Mouse (Mus musculus) heart, embryonic 14.5 days (tissue): ENCODE data around the gene Dusp12. TPM values are rescaled to one million over a fixed set of nuclear protein-coding genes. Genes with fewer than 3 reads are reported as not detected.
A peak's percentile ranks its signal among the peaks of the same experiment; 100 is the strongest.

Experiments used
- ATAC-seq: fragments of 200-750 bp; cut with Nextera tagmentation; 2 replicates; pipeline ENCODE4 v1.8.0; 2017; ENCODE audit warnings: low read depth, moderate TSS enrichment; ENCODE audit not compliant: insufficient number of reproducible peaks, insufficient read depth, low FRiP score
- H3K27ac ChIP-seq, 2 experiments: fragments of 200-500 bp in 1 of 2; fragments of 300-500 bp in 1 of 2; sonication (generic) in 1 of 2; replicated peaks in 1 of 2; 2 replicates each; pipeline ENCODE4 v1.5.1; 2012 to 2014; ENCODE audit warnings: low read depth in 2 of 2, low read length in 2 of 2, control low read depth in 1 of 2, mild to moderate bottlenecking in 1 of 2, mixed read lengths in 1 of 2; ENCODE audit not compliant: control insufficient read depth in 1 of 2, insufficient read depth in 1 of 2
- H3K27me3 ChIP-seq: fragments of 300-500 bp; sonication (generic); 2 replicates; pipeline ENCODE4 v1.6.1; 2014; ENCODE audit warnings: mild to moderate bottlenecking, low read length, control low read depth; ENCODE audit not compliant: control insufficient read depth, insufficient read depth
- H3K36me3 ChIP-seq: fragments of 300-500 bp; sonication (generic); 2 replicates; pipeline ENCODE4 v1.6.1; 2014; ENCODE audit warnings: mild to moderate bottlenecking, control low read depth, low read length, mixed read lengths; ENCODE audit not compliant: control insufficient read depth, insufficient read depth
- H3K4me1 ChIP-seq, 2 experiments: fragments of 200-500 bp in 1 of 2; fragments of 300-500 bp in 1 of 2; sonication (generic) in 1 of 2; 2 replicates each; pipeline ENCODE4 v1.6.1; 2012 to 2014; ENCODE audit warnings: low read length in 2 of 2, control low read depth in 1 of 2, mixed read lengths in 1 of 2; ENCODE audit not compliant: control insufficient read depth in 2 of 2, insufficient read depth in 2 of 2
- H3K4me2 ChIP-seq: fragments of 300-500 bp; sonication (generic); 2 replicates; pipeline ENCODE4 v1.6.1; 2014; ENCODE audit warnings: mild to moderate bottlenecking, low read length
- H3K4me3 ChIP-seq, 2 experiments: fragments of 200-500 bp in 1 of 2; fragments of 300-500 bp in 1 of 2; sonication (generic) in 1 of 2; 2 replicates each; pipeline ENCODE4 v1.5.1; 2012 to 2014; ENCODE audit warnings: low read length in 2 of 2, mild to moderate bottlenecking in 2 of 2, control low read depth in 1 of 2, low read depth in 1 of 2, moderate library complexity in 1 of 2; ENCODE audit not compliant: control insufficient read depth in 1 of 2, insufficient read depth in 1 of 2
- H3K9ac ChIP-seq: fragments of 300-500 bp; sonication (generic); 2 replicates; pipeline ENCODE4 v1.6.1; 2014; ENCODE audit warnings: mild to moderate bottlenecking, low read length
- H3K9me3 ChIP-seq: fragments of 300-500 bp; sonication (generic); 2 replicates; pipeline ENCODE4 v1.6.1; 2016; ENCODE audit warnings: low read length, control low read depth; ENCODE audit not compliant: control insufficient read depth
- WGBS: fragments of 180-500 bp; shearing (Covaris S2); extraction: QIAGEN DNeasy Blood & Tissue Kit; methylation state at CpG from one replicate; pipeline ENCODE4 v1.1.7; 2014; 5-methylcytosine and 5-hydroxymethylcytosine counted together
- polyA plus RNA-seq: library from polyadenylated mRNA; unstranded; fragments of >200 nt; fragmentation: Nextera tagmentation; extraction: Ambion mirVana; gene quantifications from 2 replicates; pipeline ENCODE4 v1.2.1, GENCODE M21; 2014

The Dusp12 gene
- polyA plus RNA-seq, 1 experiment from 2014 or later: 27.5 TPM

DNA sequence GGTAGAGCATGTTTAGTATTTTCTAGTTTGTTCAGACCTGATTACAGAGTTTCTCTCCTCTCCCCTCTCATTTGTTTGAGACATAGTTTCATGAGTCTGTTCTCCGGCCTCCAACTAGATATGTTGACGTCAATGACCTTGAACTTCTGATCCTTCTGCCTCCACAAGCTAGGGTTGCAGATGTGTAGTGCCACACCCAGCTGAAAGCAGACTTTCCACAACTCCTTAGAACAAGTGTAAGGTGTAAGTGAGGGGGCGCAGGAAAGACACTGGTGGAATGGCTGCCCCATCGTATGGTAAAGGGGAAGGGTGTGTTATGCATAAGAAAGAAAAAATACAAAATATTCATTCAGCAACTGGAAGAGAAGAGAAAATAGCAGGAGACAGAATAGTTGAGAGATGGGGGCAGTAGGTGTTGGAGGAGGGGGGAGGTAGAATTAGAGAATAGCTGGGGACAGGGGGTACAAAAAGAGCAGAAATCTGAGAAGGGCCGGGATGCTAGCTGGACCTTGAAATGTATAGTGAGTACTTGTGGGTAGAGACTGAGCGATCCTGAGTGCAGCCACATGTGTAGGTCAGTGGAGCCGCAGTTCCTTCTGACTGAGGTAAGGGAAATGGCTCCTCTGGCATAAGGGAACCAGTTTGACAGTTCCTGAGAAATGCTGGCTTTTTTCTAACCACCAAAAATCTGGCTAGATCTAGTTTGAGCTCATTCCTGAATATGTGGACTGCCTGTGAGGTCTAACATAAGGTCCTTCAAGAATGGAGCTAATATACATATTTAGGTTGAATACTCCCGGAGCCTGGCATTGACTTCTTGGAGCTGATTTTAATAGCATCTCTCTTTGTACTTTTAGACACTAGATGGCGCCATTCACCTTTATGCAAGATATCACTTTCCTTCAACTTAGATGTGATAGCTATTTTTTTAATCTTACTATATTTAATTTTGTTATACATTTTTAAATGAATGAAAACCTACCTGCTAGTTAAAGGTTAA, 9.6 kb upstream of the Dusp12 start:
- H3K9me3 ChIP-seq: no peaks in the 10 kb centered on the region
- no peaks in the 10 kb centered on the region for H3K36me3 ChIP-seq
- H3K27ac ChIP-seq: no peak overlapping the region
- WGBS: 58% methylated on average over 9 of the region's 9 CpGs
- H3K4me2 ChIP-seq: no peak overlapping the region
- no peak overlapping the region for H3K9ac ChIP-seq
- ATAC-seq: no peak
- no peak overlapping the region for H3K4me3 ChIP-seq
- no peaks in the 10 kb centered on the region; a peak in 1 of 4 replicates for H3K4me1 ChIP-seq
- peaks cover 14% of the 10 kb centered on the region for H3K27me3 ChIP-seq

DNA sequence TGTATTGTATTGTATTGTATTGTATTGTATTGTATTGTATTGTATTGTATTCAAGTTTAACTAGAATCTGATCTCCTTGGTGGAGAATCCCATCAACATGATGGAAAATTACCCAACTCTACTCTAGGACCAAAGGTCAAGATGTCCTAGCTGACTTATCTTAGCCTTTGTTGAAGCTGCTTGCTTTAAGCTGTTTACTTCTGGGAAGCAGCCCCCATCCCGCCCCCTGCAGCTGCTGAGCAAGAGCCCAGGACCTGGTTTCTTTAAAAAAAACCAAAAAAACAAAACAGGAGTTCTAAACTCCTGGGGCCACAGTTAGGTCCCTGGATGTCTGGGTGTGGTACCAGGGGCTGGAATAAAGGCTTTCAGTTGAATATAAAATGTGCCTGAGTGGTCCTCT, 6.9 kb upstream of the Dusp12 start:
- ATAC-seq: no peak
- H3K27ac ChIP-seq: no peak overlapping the region
- no peaks in the 10 kb centered on the region for H3K9me3 ChIP-seq
- no peak overlapping the region for H3K9ac ChIP-seq
- H3K4me3 ChIP-seq: no peak overlapping the region
- peaks cover 7% of the 10 kb centered on the region for H3K27me3 ChIP-seq
- no peaks in the 10 kb centered on the region; a peak in 1 of 4 replicates for H3K4me1 ChIP-seq
- no peaks in the 10 kb centered on the region for H3K36me3 ChIP-seq
- 69% methylated on average over 1 of the region's 1 CpGs for WGBS
- H3K4me2 ChIP-seq: no peak overlapping the region

DNA sequence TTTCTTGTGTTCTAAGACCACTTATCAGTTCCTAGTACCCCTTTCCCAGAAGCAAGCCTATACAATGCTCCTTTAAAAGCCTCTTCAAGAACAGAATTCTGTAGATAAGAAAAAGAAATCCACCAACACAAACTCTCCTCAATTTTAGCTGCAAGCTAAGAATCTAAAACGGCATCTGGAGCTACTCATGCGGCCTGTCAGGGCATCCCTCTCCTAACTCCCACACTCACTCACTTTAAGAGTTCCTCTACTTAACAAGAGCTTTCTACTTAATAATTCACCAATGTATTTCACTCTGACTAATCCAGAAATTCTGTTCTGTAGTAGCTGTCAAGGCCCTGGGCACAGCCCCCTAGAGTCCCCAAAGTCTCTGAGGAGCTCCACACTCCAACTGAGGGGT, 6.3 kb upstream of the Dusp12 start:
- Histone ChIP-seq H3K27me3 (peaks cover under 1% of the 10 kb centered on the region; the same call in 1 of the 2 replicates), H3K4me3 (no peak overlapping the region), H3K4me1 (no peaks in the 10 kb centered on the region; a peak in 1 of 4 replicates), H3K27ac (no peak overlapping the region), H3K4me2 (no peak overlapping the region), H3K9ac (no peak overlapping the region), H3K9me3 (no peaks in the 10 kb centered on the region), H3K36me3 (no peaks in the 10 kb centered on the region)
- ATAC-seq: no peak
- 40% methylated on average over 2 of the region's 2 CpGs for WGBS

DNA sequence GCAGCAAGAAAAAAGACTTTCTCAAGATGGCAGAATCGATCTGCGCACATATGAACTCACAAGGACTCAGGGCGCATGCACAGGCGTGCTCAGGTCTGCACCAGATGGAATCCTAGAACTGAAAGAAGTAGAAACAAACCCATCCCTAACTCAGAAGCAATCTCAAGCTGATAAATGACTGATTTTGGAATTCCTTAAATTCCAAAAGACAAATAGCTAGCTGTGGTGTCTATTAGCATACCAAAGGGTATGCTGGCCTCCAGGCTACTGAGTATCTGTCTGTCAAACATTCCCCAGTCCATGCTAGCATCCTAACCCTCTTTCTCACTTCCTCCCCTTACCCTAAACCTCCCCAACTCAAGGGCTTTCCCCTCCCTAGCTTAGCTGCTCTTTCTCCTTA, 4.0 kb upstream of the Dusp12 start:
- H3K4me1 ChIP-seq: peaks cover under 1 to 8% of the 10 kb centered on the region in 2 experiments; a peak in 3 of 4 replicates
- no peak overlapping the region for H3K9ac ChIP-seq
- WGBS: 77% methylated on average over 4 of the region's 4 CpGs
- no peaks in the 10 kb centered on the region for H3K27me3 ChIP-seq
- no peak overlapping the region for H3K27ac ChIP-seq
- no peaks in the 10 kb centered on the region for H3K9me3 ChIP-seq
- H3K4me3 ChIP-seq: no peak overlapping the region
- no peaks in the 10 kb centered on the region for H3K36me3 ChIP-seq
- H3K4me2 ChIP-seq: no peak overlapping the region
- ATAC-seq: no peak

DNA sequence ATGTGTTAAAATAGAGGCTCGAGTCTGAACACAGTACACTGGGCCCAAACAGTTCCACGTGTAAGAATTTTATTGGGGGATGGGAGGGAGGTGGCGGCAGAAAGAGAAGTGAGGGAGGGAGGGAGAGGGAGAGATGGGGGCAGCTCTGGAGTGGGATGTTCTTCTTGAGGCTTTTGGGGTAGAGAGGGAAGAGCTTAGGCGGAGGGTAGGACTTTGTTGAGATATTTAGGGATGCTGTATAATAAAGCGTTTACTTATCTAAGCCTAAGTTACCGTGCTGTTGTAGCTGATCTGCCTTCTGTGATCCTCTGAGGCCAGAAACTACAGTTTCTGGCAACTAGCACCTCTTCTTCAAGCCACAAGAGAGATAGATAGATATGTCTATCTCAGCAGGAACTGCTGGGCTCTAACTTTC, 711 bp upstream of the Dusp12 start:
- Histone ChIP-seq H3K9me3 (no peaks in the 10 kb centered on the region), H3K27ac (no peak overlapping the region), H3K4me1 (peaks cover 4 to 17% of the 10 kb centered on the region in 2 experiments; a peak in 3 of 4 replicates), H3K27me3 (no peaks in the 10 kb centered on the region), H3K4me2 (no peak overlapping the region), H3K36me3 (peaks cover 8% of the 10 kb centered on the region; the same call in 1 of the 2 replicates), H3K9ac (no peak overlapping the region), H3K4me3 (no peak overlapping the region)
- WGBS: 49% methylated on average over 6 of the region's 6 CpGs
- ATAC-seq: no peak

DNA sequence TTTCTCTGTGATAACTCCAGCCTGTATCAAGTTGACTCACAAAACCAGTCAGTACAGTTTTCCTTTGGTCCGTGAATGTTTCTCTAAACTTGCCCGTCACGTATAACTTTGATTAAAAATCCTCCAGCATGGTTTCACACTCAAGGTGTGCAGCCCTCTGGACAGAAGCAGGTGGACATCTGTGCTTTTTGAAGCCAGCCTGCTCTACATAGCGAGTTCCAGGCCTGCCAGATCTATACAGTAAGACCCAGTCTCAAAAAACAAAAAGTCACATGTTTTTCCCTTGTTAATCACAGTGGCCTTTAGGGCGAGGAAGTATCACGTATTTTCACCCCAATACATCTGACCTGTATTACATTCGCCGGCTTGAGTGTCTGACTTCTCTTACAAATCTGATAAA, 950 bp downstream of the Dusp12 start:
- 20% methylated on average over 8 of the region's 8 CpGs for WGBS
- Histone ChIP-seq H3K9ac (peak overlapping the region; percentile 94), H3K36me3 (peaks cover 24% of the 10 kb centered on the region), H3K27ac (no peak overlapping the region), H3K27me3 (no peaks in the 10 kb centered on the region), H3K4me2 (peak overlapping the region; percentile 96), H3K9me3 (no peaks in the 10 kb centered on the region), H3K4me3 (peak overlapping the region; percentile 60 to 99), H3K4me1 (peaks cover 4 to 17% of the 10 kb centered on the region in 2 experiments; a peak in 3 of 4 replicates)
- no peak for ATAC-seq

DNA sequence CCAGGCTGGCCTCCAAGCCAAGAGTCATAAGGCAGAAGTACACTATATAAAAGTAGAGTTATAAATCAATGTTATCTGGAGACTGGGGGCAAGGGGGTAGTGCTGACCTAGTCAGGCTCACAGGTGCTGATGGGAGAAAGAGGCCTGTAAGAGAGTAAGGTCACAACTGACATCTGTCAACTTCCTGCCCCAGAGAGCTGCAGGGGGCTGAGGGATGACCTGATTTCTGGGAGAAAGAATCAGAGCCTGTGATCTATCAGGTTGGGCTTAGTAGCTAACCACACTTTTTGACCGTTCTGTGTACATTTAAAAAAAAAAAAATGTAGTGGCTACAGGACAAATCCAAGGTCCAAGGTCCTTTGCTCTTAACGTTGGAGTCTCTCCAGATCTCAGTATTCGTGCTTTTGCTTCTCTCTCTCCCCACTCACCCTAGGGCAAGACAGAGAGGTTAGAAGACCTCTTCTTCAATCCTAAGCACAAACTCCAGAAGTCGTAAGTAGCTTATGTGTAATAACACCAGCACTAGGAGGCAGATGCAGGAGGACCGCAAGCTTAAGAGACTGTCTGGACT, 2.3 kb downstream of the Dusp12 start:
- Histone ChIP-seq H3K9ac (no peak overlapping the region), H3K4me3 (no peak overlapping the region), H3K27me3 (no peaks in the 10 kb centered on the region), H3K27ac (no peak overlapping the region), H3K4me1 (peaks cover 4 to 17% of the 10 kb centered on the region in 2 experiments; a peak in 3 of 4 replicates), H3K9me3 (no peaks in the 10 kb centered on the region), H3K36me3 (peaks cover 35% of the 10 kb centered on the region), H3K4me2 (no peak overlapping the region)
- WGBS: 78% methylated on average over 5 of the region's 5 CpGs
- ATAC-seq: no peak
